ENCODE assay signal across 1 mouse cellular context in genomic region chr14:52304644-52305271, GRCm38 (mm10).
TF ChIP-seq lines count a peak whose summit lies in the region.

Mettl3 (minus strand) TSS chr14:52305128.

TF ChIP-seq in MEL, 35 proteins besides CTCF, POLR2A, EP300 and RAD21 (continued from another document):
- TF ChIP-seq NELFE (IDR thresholded peaks at IDR 0.05; ENCODE audit: low read depth, low read length): peak; percentile 90
- TF ChIP-seq MXI1 (IDR thresholded peaks at IDR 0.05; ENCODE audit: low read depth, low read length): peak; percentile 74
- TF ChIP-seq RCOR1 (IDR thresholded peaks at IDR 0.05; ENCODE audit: low read depth, low read length): 0 out of 2 replicates have a peak, but pooled peaks have one; percentile 24
- TF ChIP-seq GATA1 (IDR thresholded peaks at IDR 0.05; ENCODE audit: low read depth, low read length): no peak
